Comparison of ENCODE assay signal across 25 mouse cellular contexts in genomic region chr13:113547807-113548426, GRCm38 (mm10).
A peak's percentile ranks its signal among the peaks of the same experiment; 100 is the strongest.
DNase-seq lines count a peak whose midpoint lies in the region; ATAC-seq and TF ChIP-seq lines count a peak whose summit lies in the region.
"Had no signal": no experiment of that assay in that cellular context is flagged by ENCODE, and none has a peak within 500 bp of the region (broad histone marks: within the 10 kb centered on the region; RNA-seq: fewer than 3 reads in every experiment).

No protein-coding gene starts in this region.

- H3K4me1 ChIP-seq in heart, adult 2 months (ENCODE audit: control insufficient read depth, insufficient read depth, low read length) = peaks cover 3% of the 10 kb centered on the region
- H3K4me1 ChIP-seq in heart, embryonic 11.5 days (ENCODE audit: control insufficient read depth, insufficient read depth, low read length) = 0 out of 2 replicates have a peak, but pooled peaks cover 5% of the 10 kb centered on the region
- peaks cover 32% of the 10 kb centered on the region for H3K4me1 ChIP-seq in bone marrow macrophage, adult 2 months (ENCODE audit: control insufficient read depth, insufficient read depth, low read length)
- no peaks in the 10 kb centered on the region for H3K4me1 ChIP-seq in hindbrain, embryonic 16.5 days (ENCODE audit: control insufficient read depth, insufficient read depth, low read depth, low read length)
- peaks cover 13% of the 10 kb centered on the region for H3K4me1 ChIP-seq in forebrain, embryonic 15.5 days
- H3K4me1 ChIP-seq: embryonic facial prominence, embryonic 12.5 days; forebrain, embryonic 12.5 days; hindbrain, embryonic 12.5 days; hindbrain, embryonic 15.5 days; intestine, embryonic 15.5 days had no signal

- no peaks in the 10 kb centered on the region for H3K36me3 ChIP-seq in heart, adult 2 months (ENCODE audit: control insufficient read depth, insufficient read depth, low read length)
- H3K36me3 ChIP-seq in heart, embryonic 11.5 days (ENCODE audit: control insufficient read depth, insufficient read depth, low read length) = no peaks in the 10 kb centered on the region
- no peaks in the 10 kb centered on the region for H3K36me3 ChIP-seq in hindbrain, embryonic 16.5 days (ENCODE audit: control insufficient read depth, insufficient read depth, low read length)
- H3K36me3 ChIP-seq in forebrain, embryonic 15.5 days = no peaks in the 10 kb centered on the region
- H3K36me3 ChIP-seq: embryonic facial prominence, embryonic 12.5 days; embryonic facial prominence, embryonic 15.5 days; forebrain, embryonic 12.5 days; hindbrain, embryonic 12.5 days; hindbrain, embryonic 15.5 days; intestine, embryonic 15.5 days had no signal

- no peak overlapping the region for H3K4me2 ChIP-seq in heart, embryonic 11.5 days
- H3K4me2 ChIP-seq in hindbrain, embryonic 16.5 days (ENCODE audit: low read length) = no peak overlapping the region
- H3K4me2 ChIP-seq in forebrain, embryonic 15.5 days (replicated peaks) = no peak overlapping the region
- H3K4me2 ChIP-seq: embryonic facial prominence, embryonic 12.5 days; embryonic facial prominence, embryonic 15.5 days; forebrain, embryonic 12.5 days; hindbrain, embryonic 12.5 days; hindbrain, embryonic 15.5 days; intestine, embryonic 15.5 days had no signal

- H3K79me2 ChIP-seq in heart, adult 2 months (replicated peaks; ENCODE audit: control insufficient read depth, insufficient read depth, low read length) = no peaks in the 10 kb centered on the region

- TF ChIP-seq POLR2A in heart, adult 2 months (IDR thresholded peaks at IDR 0.05; ENCODE audit: insufficient read depth, low read depth, low read length) = no peak
- no peak for TF ChIP-seq POLR2A in bone marrow macrophage, adult 2 months (IDR thresholded peaks at IDR 0.05; ENCODE audit: borderline replicate concordance, low read depth, low read length)

- TF ChIP-seq CTCF in heart, adult 2 months (IDR thresholded peaks at IDR 0.05) = no peak
- no peak for TF ChIP-seq CTCF in bone marrow macrophage, adult 2 months (IDR thresholded peaks at IDR 0.05; ENCODE audit: low read depth, low read length)

- 77% methylated on average over 8 of the region's 8 CpGs for WGBS in heart, adult 2 months
- WGBS in heart, embryonic 11.5 days (ENCODE audit: insufficient replicate concordance) = 80% methylated on average over 8 of the region's 8 CpGs
- WGBS in hindbrain, embryonic 16.5 days = 91% methylated on average over 8 of the region's 8 CpGs
- 90% methylated on average over 8 of the region's 8 CpGs for WGBS in forebrain, embryonic 15.5 days

- TF ChIP-seq EP300 in heart, adult 2 months (IDR thresholded peaks at IDR 0.05; ENCODE audit: insufficient read depth, low read depth, low read length) = no peak

- ATAC-seq in heart, embryonic 11.5 days (replicated peaks; ENCODE audit: insufficient number of reproducible peaks, low FRiP score, low TSS enrichment) = no peak
- peak; percentile 48 for ATAC-seq in megakaryocyte progenitor cell, adult 5-6 weeks (replicated peaks; ENCODE audit: poor library complexity)
- ATAC-seq in hindbrain, embryonic 16.5 days = no peak
- no peak for ATAC-seq in forebrain, embryonic 15.5 days (replicated peaks)
- ATAC-seq: activated CD4-positive, CD25-positive, alpha-beta regulatory T cell, adult 4 months; CD4-positive, CD25-positive, alpha-beta regulatory T cell, adult 4 months; forebrain, embryonic 16.5 days; intestine, embryonic 15.5 days had no signal

- intact Hi-C loops in heart, adult 2 months (cut with DNase I) = no loop called here

- H3K4me3 ChIP-seq in heart, adult 2 months = no peak overlapping the region
- H3K4me3 ChIP-seq in heart, embryonic 11.5 days (ENCODE audit: low read depth, low read length) = no peak overlapping the region
- H3K4me3 ChIP-seq in bone marrow macrophage, adult 2 months (ENCODE audit: insufficient read depth, low read length) = no peak overlapping the region
- no peak overlapping the region for H3K4me3 ChIP-seq in hindbrain, embryonic 16.5 days (ENCODE audit: low read length)
- no peak overlapping the region for H3K4me3 ChIP-seq in forebrain, embryonic 15.5 days
- H3K4me3 ChIP-seq: embryonic facial prominence, embryonic 12.5 days; embryonic facial prominence, embryonic 15.5 days; forebrain, embryonic 12.5 days; hindbrain, embryonic 12.5 days; hindbrain, embryonic 15.5 days; intestine, embryonic 15.5 days had no signal

- DNase-seq in heart, adult 2 months = no peak
- DNase-seq in 3T3-L1 (ENCODE audit: low read depth, low spot score) = peak; percentile 42
- DNase-seq in urinary bladder, adult 2 months (ENCODE audit: low spot score) = no peak
- DNase-seq: adrenal gland, postnatal 10 days; adrenal gland, postnatal 36 days; cerebellum, adult 11 months; cerebellum, adult 2 months; cerebellum, adult 9-11 months; cerebellum, postnatal 25 days; gastrocnemius, postnatal 25 days; kidney, adult 18-20 months had no signal

- H3K9ac ChIP-seq in heart, adult 2 months (ENCODE audit: low read depth, low read length) = no peak overlapping the region
- no peak overlapping the region for H3K9ac ChIP-seq in heart, embryonic 11.5 days (ENCODE audit: low read depth, low read length)
- H3K9ac ChIP-seq in hindbrain, embryonic 16.5 days (ENCODE audit: low read depth, low read length) = no peak overlapping the region
- H3K9ac ChIP-seq in forebrain, embryonic 15.5 days (replicated peaks) = no peak overlapping the region
- H3K9ac ChIP-seq: embryonic facial prominence, embryonic 12.5 days; embryonic facial prominence, embryonic 15.5 days; forebrain, embryonic 12.5 days; hindbrain, embryonic 12.5 days; hindbrain, embryonic 15.5 days; intestine, embryonic 15.5 days had no signal

- no peaks in the 10 kb centered on the region for H3K27me3 ChIP-seq in heart, adult 2 months (ENCODE audit: control insufficient read depth, insufficient read depth, low read length)
- H3K27me3 ChIP-seq in heart, embryonic 11.5 days (ENCODE audit: control insufficient read depth, insufficient read depth, low read length) = no peaks in the 10 kb centered on the region
- H3K27me3 ChIP-seq in hindbrain, embryonic 16.5 days (replicated peaks; ENCODE audit: control insufficient read depth, insufficient read depth, low read length) = no peaks in the 10 kb centered on the region
- no peaks in the 10 kb centered on the region for H3K27me3 ChIP-seq in forebrain, embryonic 15.5 days
- H3K27me3 ChIP-seq: embryonic facial prominence, embryonic 12.5 days; embryonic facial prominence, embryonic 15.5 days; forebrain, embryonic 12.5 days; hindbrain, embryonic 12.5 days; hindbrain, embryonic 15.5 days; intestine, embryonic 15.5 days had no signal

- H3K9me3 ChIP-seq in heart, embryonic 11.5 days (replicated peaks; ENCODE audit: control insufficient read depth, low read length) = no peaks in the 10 kb centered on the region
- H3K9me3 ChIP-seq in hindbrain, embryonic 16.5 days (ENCODE audit: control insufficient read depth, low read length) = no peaks in the 10 kb centered on the region
- no peaks in the 10 kb centered on the region for H3K9me3 ChIP-seq in forebrain, embryonic 15.5 days
- H3K9me3 ChIP-seq: embryonic facial prominence, embryonic 12.5 days; embryonic facial prominence, embryonic 15.5 days; forebrain, embryonic 12.5 days; hindbrain, embryonic 12.5 days; hindbrain, embryonic 15.5 days; intestine, embryonic 15.5 days had no signal

- peak overlapping the region; percentile 6; the same call in 1 of the 2 replicates for H3K27ac ChIP-seq in heart, adult 2 months
- no peak overlapping the region for H3K27ac ChIP-seq in heart, embryonic 11.5 days (ENCODE audit: low read depth, low read length)
- H3K27ac ChIP-seq in bone marrow macrophage, adult 2 months (ENCODE audit: insufficient read depth, low read depth, low read length) = peak overlapping the region; percentile 48
- H3K27ac ChIP-seq in hindbrain, embryonic 16.5 days (ENCODE audit: low read depth, low read length) = no peak overlapping the region
- no peak overlapping the region for H3K27ac ChIP-seq in forebrain, embryonic 15.5 days (replicated peaks)
- H3K27ac ChIP-seq: embryonic facial prominence, embryonic 12.5 days; embryonic facial prominence, embryonic 15.5 days; forebrain, embryonic 12.5 days; hindbrain, embryonic 12.5 days; hindbrain, embryonic 15.5 days; intestine, embryonic 15.5 days had no signal

Comparison
In these comparisons a context has a peak if more than half of its experiments do, and no peak if none do; other contexts are left out.
1. H3K27ac ChIP-seq: peak in heart, adult 2 months (single experiment) and bone marrow macrophage, adult 2 months (single experiment); none in heart, embryonic 11.5 days (single experiment), hindbrain, embryonic 16.5 days (single experiment) and forebrain, embryonic 15.5 days (single experiment).